Mouse (Mus musculus): ENCODE results near the gene Syn3.

Syn3 gene

DNA sequence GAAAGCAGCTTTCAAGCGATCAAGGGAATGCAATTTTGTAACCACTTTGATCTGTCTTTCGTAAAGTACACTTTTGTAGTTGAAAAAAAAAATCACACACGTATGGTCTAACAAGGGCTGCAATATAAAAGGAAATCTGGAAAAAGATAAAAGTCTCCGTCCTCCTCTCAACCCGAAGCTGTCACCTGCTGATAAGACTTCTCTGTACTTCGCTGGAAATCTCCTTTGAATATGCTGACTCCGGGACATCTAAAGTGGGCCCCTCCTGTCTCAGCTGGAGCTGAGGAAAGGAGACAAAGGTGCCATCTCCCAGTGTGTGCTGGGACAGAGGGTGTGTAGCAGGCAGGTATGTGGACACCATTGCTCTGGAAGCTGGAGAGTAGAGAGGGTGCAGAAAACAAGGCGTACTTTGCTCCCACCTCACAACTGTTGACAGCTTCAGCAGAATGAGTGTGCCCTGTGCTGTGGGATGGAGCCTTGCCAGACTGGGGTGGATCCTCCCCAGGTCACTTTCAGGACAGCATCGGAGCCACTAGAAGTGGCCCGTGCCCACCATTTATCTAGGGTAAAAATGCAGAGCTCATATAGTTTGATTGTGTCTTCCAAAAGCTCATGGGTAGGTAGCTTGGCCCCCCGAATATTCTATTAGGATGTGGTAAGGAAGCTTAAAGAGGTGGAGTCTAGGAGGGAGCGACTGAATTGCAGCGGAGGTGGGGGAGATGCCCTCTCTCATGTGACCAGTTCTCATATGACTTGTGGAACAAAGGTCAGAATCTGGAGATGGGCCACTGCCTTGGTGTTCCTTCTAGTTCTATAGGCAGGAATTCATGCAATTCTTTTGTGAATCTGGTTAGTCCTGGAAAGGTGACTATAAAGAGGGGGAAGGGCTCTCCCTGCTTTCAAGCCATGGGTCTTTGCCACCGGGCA lies 405.3 kb downstream of the Syn3 start:
- DNase-seq (ENCODE audit: low spot score): no peak

DNA sequence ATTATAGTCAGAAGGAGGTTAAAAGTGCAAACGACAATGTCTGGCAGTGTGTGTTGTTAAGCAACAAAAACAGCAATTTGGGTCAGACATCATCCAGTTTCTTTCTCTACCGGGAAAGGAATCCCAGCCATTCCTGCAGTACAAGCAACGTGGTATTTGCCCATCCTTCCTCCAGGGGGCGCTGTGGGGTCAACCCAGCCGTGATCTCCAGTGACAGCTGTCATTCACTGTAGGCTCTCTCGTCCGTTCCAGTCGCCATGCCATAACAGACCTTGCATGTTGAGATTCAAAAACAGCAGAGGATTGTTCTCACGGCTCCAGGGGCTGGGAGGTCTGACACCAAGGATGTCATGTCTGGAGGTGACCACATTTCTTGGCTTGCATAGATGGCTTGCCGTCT lies 406.8 kb downstream of the Syn3 start:
- DNase-seq (ENCODE audit: low spot score): no peak

GRCm38 (mm10) chr10:86079921-86080320 lies 418.8 kb downstream of the Syn3 start:
- no peak for DNase-seq (ENCODE audit: low spot score)

- DNase-seq (ENCODE audit: low spot score): no peak
Observed at GRCm38 (mm10) chr10:86078761-86079160, 419.9 kb downstream of the Syn3 start.

- no peak for DNase-seq (ENCODE audit: low spot score)
Observed at GRCm38 (mm10) chr10:86077272-86077671, 421.4 kb downstream of the Syn3 start.

- no peak for DNase-seq (ENCODE audit: low spot score)
Observed at GRCm38 (mm10) chr10:86074971-86075711, 423.6 kb downstream of the Syn3 start.

DNA sequence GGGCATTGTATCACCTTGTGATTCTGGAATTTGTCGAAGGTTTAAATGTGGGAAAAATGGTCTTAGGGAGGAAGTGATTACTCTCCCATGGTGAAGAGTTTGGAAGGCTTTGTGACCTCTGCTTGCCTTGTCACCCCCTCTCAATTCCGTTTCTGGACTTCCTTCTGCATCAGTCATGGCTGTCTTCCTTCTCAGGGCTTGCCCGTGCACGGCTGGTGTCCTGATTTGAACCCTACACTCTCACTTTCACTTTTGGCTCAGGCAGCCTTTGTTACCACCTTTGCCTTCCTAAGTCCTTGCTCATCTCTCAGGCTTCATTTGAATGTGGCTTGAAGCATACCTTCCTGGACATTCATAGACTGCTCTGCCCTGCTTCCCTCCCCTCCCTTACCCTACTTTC lies 424.6 kb downstream of the Syn3 start:
- DNase-seq (ENCODE audit: low spot score): no peak

DNA sequence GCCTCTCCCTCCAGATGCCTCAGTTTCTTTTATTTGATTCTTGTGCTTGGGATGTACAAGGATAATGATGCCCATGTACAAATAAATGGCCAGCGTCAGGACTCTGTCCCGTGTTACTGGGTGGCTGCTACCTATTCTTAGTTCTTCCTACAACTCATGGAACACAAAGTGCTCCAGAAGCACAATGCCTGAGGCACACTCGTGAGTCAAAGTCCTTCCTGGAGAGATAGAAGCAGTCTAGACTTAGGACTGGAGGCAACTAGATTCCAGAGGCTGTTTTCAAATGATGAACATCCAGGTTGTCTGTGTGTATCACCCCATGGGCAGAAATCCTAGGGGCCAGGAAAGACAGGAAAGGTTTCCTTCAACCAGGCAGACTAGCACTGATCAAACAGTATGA lies 427.9 kb downstream of the Syn3 start:
- no peak for DNase-seq (ENCODE audit: low spot score)

GRCm38 (mm10) chr10:86069341-86069740 lies 429.4 kb downstream of the Syn3 start:
- DNase-seq (ENCODE audit: low spot score): no peak

DNA sequence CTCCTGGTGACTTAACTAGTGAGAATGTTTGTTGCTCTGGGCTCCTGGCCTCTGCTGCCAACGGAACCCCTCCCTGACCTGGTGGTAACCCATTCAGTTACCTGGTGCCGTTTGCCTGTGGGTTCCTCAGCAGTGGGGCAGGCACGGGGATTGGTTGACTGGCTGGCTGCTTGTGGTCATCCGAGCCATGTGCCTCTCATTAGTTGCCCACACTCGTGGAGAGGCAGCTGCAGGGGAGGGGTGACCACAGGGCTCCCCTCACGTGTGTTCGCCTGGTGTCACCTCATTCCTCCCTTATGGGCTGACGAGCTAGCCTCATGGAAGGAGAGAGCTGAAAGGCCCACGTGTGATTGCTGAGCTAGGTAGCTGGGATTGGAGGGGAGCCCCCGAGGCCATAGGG lies 430.8 kb downstream of the Syn3 start:
- DNase-seq (ENCODE audit: low spot score): no peak

GRCm38 (mm10) chr10:86066651-86067050 lies 432.0 kb downstream of the Syn3 start:
- DNase-seq (ENCODE audit: low spot score): no peak

GRCm38 (mm10) chr10:86065661-86066060 lies 433.0 kb downstream of the Syn3 start:
- DNase-seq (ENCODE audit: low spot score): no peak

DNA sequence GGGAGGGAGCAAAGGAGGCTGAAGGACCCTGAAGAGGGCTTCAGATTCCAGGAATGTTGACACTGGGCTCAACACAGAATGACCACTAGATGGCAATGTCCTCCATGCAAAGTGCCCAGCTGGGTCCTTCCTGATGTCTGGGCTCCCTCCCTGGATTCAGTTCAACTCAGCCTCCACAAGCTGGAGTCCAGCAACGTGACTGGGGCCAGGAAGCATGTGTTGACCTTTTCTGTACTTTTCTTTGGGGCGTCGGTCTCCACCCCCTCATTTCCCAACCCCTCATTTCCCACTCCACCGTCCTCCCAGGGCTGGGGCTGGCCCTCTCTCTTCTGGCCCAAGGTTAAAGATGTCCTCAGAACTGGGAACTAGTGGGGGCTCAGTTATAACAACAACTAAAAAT lies 433.8 kb downstream of the Syn3 start:
- DNase-seq (ENCODE audit: low spot score): no peak

DNA sequence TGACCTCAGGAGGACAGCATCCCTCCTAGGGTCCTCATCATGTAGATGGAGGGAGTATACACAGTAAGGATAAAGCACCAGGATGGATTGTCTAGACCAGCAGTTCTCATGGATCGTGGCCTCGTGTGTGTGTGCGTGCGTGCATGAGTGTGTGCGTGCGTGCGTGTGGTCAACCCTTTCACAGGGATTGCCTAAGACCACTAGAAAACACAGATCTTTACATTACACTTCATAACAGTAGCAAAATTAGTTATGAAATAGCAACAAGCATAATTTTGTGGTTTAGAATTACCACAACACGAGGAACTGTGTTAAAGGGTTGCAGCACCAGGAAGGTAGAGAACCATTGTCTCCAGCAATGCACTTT lies 435.7 kb downstream of the Syn3 start:
- DNase-seq (ENCODE audit: low spot score): no peak

DNA sequence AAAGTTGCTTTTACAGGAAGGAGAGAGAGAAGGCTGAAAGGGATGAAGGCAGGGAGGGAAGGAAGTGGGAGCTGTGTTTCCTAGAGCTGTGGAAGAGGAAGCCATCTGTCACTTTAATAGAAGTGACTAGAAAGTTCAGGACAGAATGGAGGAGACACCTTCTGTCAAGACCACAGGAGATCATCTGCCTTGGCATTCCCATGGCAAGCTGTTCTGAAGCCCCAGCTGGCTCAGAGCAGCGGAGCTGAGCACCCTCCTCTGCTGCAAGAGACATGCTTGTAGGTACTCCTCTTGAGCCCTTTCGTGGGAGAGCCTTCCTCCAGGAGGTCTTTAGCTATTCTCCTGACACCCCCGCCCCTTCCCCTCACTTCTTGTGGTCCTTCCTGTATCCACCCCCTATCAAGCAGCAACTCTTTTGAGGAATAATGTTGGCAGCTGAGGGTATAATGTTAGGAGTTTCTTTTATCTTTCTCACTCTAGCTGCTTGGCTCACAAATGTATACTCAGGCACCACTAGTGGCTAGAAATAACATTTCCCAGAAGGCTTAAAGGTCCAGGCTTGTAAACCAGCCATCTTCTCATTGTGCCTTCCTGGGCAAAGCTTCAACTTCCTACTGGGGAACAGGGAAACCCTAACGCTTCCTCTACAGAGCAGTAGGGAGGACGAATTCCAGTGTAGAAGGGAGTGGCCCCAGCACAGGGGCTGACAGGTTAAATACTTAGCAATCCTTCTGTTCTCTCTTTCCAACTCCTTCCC lies 436.3 kb downstream of the Syn3 start:
- DNase-seq (ENCODE audit: low spot score): no peak

DNA sequence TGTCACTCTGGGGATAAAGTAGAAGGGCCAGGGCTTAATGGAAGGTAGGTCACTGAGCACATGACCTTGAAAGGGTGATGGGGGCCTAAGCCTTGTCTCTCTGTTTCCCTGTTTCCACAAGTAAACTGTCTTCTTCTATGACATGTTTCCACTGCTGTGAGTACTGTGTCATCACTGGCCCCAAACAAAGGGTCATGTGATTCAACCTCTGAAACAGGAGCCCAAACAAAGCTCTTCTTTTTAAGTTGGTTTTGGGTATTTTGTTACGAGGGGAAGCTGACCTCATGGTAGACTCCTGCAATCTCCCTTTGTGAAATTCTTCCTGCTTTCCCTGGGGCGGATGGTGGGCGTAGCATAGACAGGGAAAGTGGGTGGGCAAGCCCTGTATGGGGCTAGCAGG lies 438.4 kb downstream of the Syn3 start:
- DNase-seq (ENCODE audit: low spot score): no peak

DNA sequence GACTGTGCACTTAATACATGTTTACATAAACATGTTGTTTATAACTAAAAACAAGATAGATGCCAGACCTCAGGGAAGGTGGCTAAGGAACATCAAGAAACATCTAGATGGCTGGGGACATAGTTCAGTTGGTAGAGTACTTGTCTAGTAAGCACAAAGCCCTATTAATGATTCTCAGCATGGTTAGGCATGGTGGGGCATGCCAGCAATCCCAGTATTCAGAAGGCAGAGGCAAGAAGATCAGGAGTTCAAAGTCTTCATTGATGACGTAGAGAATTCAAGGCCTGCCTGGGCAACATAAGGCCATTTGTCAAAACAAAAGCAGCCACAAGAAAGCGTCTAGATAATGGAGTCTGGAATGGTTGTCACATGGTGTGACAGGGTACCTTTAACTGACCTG lies 441.0 kb downstream of the Syn3 start:
- DNase-seq (ENCODE audit: low spot score): no peak

- no peak for DNase-seq (ENCODE audit: low spot score)
Observed at GRCm38 (mm10) chr10:86057286-86057685, 441.4 kb downstream of the Syn3 start.

GRCm38 (mm10) chr10:86056297-86056903 lies 442.3 kb downstream of the Syn3 start:
- no peak for DNase-seq (ENCODE audit: low spot score)

DNA sequence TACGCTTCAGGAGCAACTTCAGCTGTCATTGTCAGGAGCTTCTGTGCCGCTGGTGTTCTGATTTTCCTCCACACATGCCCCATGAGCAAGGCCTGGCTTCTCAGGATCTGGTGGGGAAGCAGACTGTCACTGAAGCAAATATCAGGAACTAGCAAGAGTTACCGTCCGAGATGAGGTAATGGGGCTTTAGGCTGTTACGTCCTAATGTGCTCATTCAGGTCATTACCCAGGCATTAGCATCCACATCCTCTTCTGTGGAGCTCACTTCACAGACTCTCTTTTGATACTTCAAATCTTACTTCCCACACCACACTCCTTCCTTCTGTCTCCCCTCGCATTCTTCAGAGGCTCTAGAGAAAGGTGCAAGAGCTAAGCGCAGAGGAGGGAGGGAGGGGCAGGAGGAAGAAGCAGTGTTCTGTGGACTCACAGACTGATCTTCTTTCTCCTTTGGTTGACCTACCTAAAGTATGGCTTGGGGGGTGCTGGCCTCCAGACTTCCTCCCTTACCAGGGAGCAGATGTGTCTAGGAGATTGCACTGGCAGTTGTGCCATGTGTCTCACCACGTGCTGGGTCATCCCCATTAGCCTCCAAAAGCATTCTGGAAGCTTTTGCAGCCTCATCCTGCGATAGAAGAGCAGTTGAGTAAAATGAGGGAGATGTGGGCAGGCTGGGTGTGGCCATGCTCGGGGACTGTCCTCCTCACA lies 445.7 kb downstream of the Syn3 start:
- no peak for DNase-seq (ENCODE audit: low spot score)

DNA sequence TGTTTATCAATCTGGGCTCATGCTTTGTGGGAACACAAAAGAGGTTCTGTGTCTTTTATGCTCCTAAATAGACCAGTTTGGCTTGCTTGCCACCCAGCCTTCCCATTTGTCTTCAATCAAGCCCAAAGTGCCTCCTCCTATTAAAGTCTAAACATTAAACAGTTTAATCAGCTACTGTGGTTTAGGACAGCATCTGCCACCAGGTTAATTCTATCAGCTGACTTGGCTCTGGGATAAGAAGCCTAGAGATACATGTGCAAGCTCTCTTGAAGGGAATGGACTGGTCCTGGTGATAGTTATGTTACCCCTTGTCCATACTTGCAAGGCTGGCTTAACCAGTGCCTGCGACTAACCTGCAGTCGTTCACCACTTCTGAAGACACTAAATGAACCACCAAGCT lies 448.2 kb downstream of the Syn3 start:
- no peak for DNase-seq (ENCODE audit: low spot score)

DNA sequence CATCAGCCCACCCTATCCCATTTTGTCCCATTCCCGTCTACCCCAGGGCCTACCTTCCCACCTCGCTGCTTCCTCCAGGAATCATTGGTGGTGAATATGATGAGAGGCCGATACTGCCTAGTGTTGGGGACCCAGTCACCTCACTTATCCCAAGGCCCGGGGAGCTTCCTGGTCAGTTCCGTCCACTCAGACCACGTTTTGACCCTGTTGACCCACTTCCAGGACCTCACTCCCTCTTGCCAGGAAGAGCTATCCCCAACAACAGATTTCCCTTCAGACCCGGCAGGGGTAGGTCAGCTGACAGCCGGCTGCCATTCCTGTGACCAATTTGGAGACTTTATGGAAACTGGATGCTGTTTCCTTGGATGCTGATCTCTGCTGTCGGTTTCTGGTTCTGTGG lies 450.9 kb downstream of the Syn3 start:
- no peak for DNase-seq (ENCODE audit: low spot score)
